Mouse (Mus musculus) left cerebral cortex, adult 6 months (tissue): Measurements from ENCODE around the gene Cox4i1. TPM values are rescaled to one million over a fixed set of nuclear protein-coding genes. Genes with fewer than 3 reads are reported as not detected.

ENCODE experiments used
- long read RNA-seq, 2 experiments: library from polyadenylated mRNA; unstranded; transcript quantifications; one replicate each; pipeline ENCODE4 v2.0.0; 2019 to 2020
- polyA plus RNA-seq: library from polyadenylated mRNA; unstranded; fragments of <200 nt; fragmentation: Nextera tagmentation; gene quantifications from 2 replicates; pipeline ENCODE4 v1.2.3, GENCODE M21; 2021

The Cox4i1 gene
- 5,898 and 6,081 TPM in 2 replicates for polyA plus RNA-seq
- long read RNA-seq, experiment 1, transcript Cox4i1-204 (3 exons, 578 nt): minor isoform, 116 of 1,346 reads
- long read RNA-seq, experiment 1, transcript Cox4i1-203 (2 exons, 438 nt): minor isoform, 5 of 1,346 reads
- long read RNA-seq, experiment 1, transcript Cox4i1-205 (5 exons, 765 nt): minor isoform, 7 of 1,346 reads
- long read RNA-seq, experiment 1, transcript Cox4i1-201 (5 exons, 745 nt): major isoform, 1,184 of 1,346 reads
- long read RNA-seq, experiment 1, partial matches to known transcripts: 11 of 1,346 reads
- long read RNA-seq, experiment 1, other reads (novel, unspliced or antisense): 23 of 1,346 reads
- long read RNA-seq, experiment 2, transcript Cox4i1-205 (5 exons, 765 nt): minor isoform, 17 of 3,746 reads
- long read RNA-seq, experiment 2, transcript Cox4i1-203 (2 exons, 438 nt): minor isoform, 27 of 3,746 reads
- long read RNA-seq, experiment 2, transcript Cox4i1-204 (3 exons, 578 nt): minor isoform, 546 of 3,746 reads
- long read RNA-seq, experiment 2, transcript Cox4i1-201 (5 exons, 745 nt): major isoform, 3,041 of 3,746 reads
- long read RNA-seq, experiment 2, partial matches to known transcripts: 67 of 3,746 reads
- long read RNA-seq, experiment 2, other reads (novel, unspliced or antisense): 46 of 3,746 reads

GRCm38 (mm10) chr8:120667561-120668373 is at the start of gene Cox4i1, which contains the start of gene Gm27021:
TSS of gene Cox4i1 (plus strand) at chr8:120668222.
TSS of gene Gm27021 (minus strand) at chr8:120668079.

GRCm38 (mm10) chr8:120647532-120647931 is 20.5 kb upstream of the Cox4i1 start, which contains the start of gene 1190005I06Rik:
TSS of gene 1190005I06Rik (minus strand) at chr8:120647632.

GRCm38 (mm10) chr8:120668374-120668905 is 418 bp downstream of the Cox4i1 start, which contains the start of gene Emc8:
TSS of gene Emc8 (minus strand) at chr8:120668573.

Other genes with a start within 250 kb of the Cox4i1 start
- gene Gins2, start 78.9 kb upstream of the Cox4i1 start, polyA plus RNA-seq: 2.6 and 3.0 TPM in 2 replicates
- 10.7 and 16.9 TPM in 2 replicates for gene 1190005I06Rik, start 20.6 kb upstream of the Cox4i1 start, polyA plus RNA-seq
- 2.2 and 3.8 TPM in 2 replicates for gene Gm27021, start 143 bp upstream of the Cox4i1 start, polyA plus RNA-seq
- gene Emc8, start 351 bp downstream of the Cox4i1 start, polyA plus RNA-seq: 82.4 and 123 TPM in 2 replicates
- 3.4 and 4.4 TPM in 2 replicates for gene Irf8, start 68.1 kb downstream of the Cox4i1 start, polyA plus RNA-seq